Mouse (Mus musculus): ENCODE results near the gene Stk33. TPM values are rescaled to one million over a fixed set of nuclear protein-coding genes. Genes with fewer than 3 reads are reported as not detected.

Gene Stk33
- total RNA-seq, 2 experiments from 2014 or later, result not detected

GRCm38 (mm10) chr7:109265606-109266005 is 173.3 kb downstream of the Stk33 start:
- DNase-seq, result no peak
- intact Hi-C loops (cut with DNase I; ENCODE audit: low total_unique reads), result no loop called here

- DNase-seq, result peak; percentile 43
- intact Hi-C loops (cut with DNase I; ENCODE audit: low total_unique reads), result loop anchor here (5.0 kb wide), 1 partner anchor 118 kb away; no protein-coding TSS in a partner anchor
Observed at GRCm38 (mm10) chr7:109255506-109256352, 183.2 kb downstream of the Stk33 start.

GRCm38 (mm10) chr7:109251418-109251817 is 187.5 kb downstream of the Stk33 start:
- intact Hi-C loops (cut with DNase I; ENCODE audit: low total_unique reads), result no loop called here
- no peak for DNase-seq

- intact Hi-C loops (cut with DNase I; ENCODE audit: low total_unique reads), result loop anchor here (2.0 kb wide), 1 partner anchor 56 kb away; no protein-coding TSS in a partner anchor
- DNase-seq, result no peak
Observed at GRCm38 (mm10) chr7:109244776-109245175, 194.1 kb downstream of the Stk33 start.

- intact Hi-C loops (cut with DNase I; ENCODE audit: low total_unique reads), result no loop called here
- DNase-seq, result no peak
Observed at GRCm38 (mm10) chr7:109241313-109241712, 197.6 kb downstream of the Stk33 start.

GRCm38 (mm10) chr7:109239346-109239745 is 199.5 kb downstream of the Stk33 start:
- no peak for DNase-seq
- intact Hi-C loops (cut with DNase I; ENCODE audit: low total_unique reads), result loop anchor here (10.0 kb wide), 1 partner anchor 185 kb away; no protein-coding TSS in a partner anchor

GRCm38 (mm10) chr7:109238724-109239123 is 200.2 kb downstream of the Stk33 start:
- DNase-seq, result no peak
- intact Hi-C loops (cut with DNase I; ENCODE audit: low total_unique reads), result loop anchor here (10.0 kb wide), 1 partner anchor 186 kb away; no protein-coding TSS in a partner anchor

GRCm38 (mm10) chr7:109234882-109235640 is 203.8 kb downstream of the Stk33 start:
- intact Hi-C loops (cut with DNase I; ENCODE audit: low total_unique reads), result loop anchor here (10.0 kb wide), 1 partner anchor 190 kb away; no protein-coding TSS in a partner anchor
- no peak for DNase-seq

GRCm38 (mm10) chr7:109234476-109234875 is 204.4 kb downstream of the Stk33 start:
- intact Hi-C loops (cut with DNase I; ENCODE audit: low total_unique reads), result loop anchor here (10.0 kb wide), 1 partner anchor 190 kb away; no protein-coding TSS in a partner anchor
- DNase-seq, result no peak

GRCm38 (mm10) chr7:109231881-109232321 is 207.0 kb downstream of the Stk33 start:
- intact Hi-C loops (cut with DNase I; ENCODE audit: low total_unique reads), result loop anchor here (10.0 kb wide), 1 partner anchor 193 kb away; no protein-coding TSS in a partner anchor
- DNase-seq, result no peak

- no peak for DNase-seq
- intact Hi-C loops (cut with DNase I; ENCODE audit: low total_unique reads), result loop anchor here (10.0 kb wide), 1 partner anchor 193 kb away; no protein-coding TSS in a partner anchor
Observed at GRCm38 (mm10) chr7:109231307-109231706, 207.6 kb downstream of the Stk33 start.

- intact Hi-C loops (cut with DNase I; ENCODE audit: low total_unique reads), result loop anchor here (10.0 kb wide), 1 partner anchor 194 kb away; no protein-coding TSS in a partner anchor
- DNase-seq, result peak; percentile 56
Observed at GRCm38 (mm10) chr7:109230806-109231205, 208.1 kb downstream of the Stk33 start.

Other genes with a start within 250 kb of the Stk33 start
- gene Trim66, start 69.1 kb upstream of the Stk33 start, total RNA-seq (2021), result under 1 TPM; 0.18 to 0.20 TPM
- gene Rpl27a, start 80.1 kb upstream of the Stk33 start, total RNA-seq (2021), result 100 to 1,000 TPM; 105 to 116 TPM

All from gastrocnemius, postnatal 14 days (tissue).